Mouse (Mus musculus) midbrain, embryonic 10.5 days (tissue): ENCODE measurements around the gene Gm13279. TPM values are rescaled to one million over a fixed set of nuclear protein-coding genes. Genes with fewer than 3 reads are reported as not detected.
"Not testable (repeated sequence)": the region's sequence is repeated elsewhere in the genome, so short reads cannot be mapped to it uniquely, and the experiment has no call there.

ENCODE experiments used
- DNase-seq: peaks from one replicate; pipeline ENCODE4 v3.0.0-alpha.2; 2017; ENCODE audit warnings: low spot score
- H3K27ac ChIP-seq: fragments of 300-500 bp; sonication (generic); replicated peaks from 2 replicates; pipeline ENCODE4 v1.5.1; 2016; ENCODE audit warnings: mild to moderate bottlenecking
- H3K27me3 ChIP-seq: fragments of 300-500 bp; sonication (generic); 2 replicates; pipeline ENCODE4 v1.6.1; 2016; ENCODE audit warnings: low read depth, mild to moderate bottlenecking; ENCODE audit not compliant: poor library complexity, severe bottlenecking
- H3K36me3 ChIP-seq: fragments of 300-500 bp; sonication (generic); 2 replicates; pipeline ENCODE4 v1.6.1; 2016; ENCODE audit warnings: mild to moderate bottlenecking, moderate library complexity
- H3K4me1 ChIP-seq: fragments of 300-500 bp; sonication (generic); 2 replicates; pipeline ENCODE4 v1.6.1; 2016
- H3K4me3 ChIP-seq: fragments of 300-500 bp; sonication (generic); 2 replicates; pipeline ENCODE4 v1.5.1; 2016; ENCODE audit warnings: mild to moderate bottlenecking, moderate library complexity
- H3K9me3 ChIP-seq: fragments of 300-500 bp; sonication (generic); replicated peaks from 2 replicates; pipeline ENCODE4 v1.6.1; 2016; ENCODE audit warnings: mild to moderate bottlenecking
- WGBS: fragments of 180-500 bp; shearing (Covaris S2); methylation state at CpG from one replicate; pipeline ENCODE4 v1.1.7; 2016; 5-methylcytosine and 5-hydroxymethylcytosine counted together
- polyA plus RNA-seq: library from polyadenylated mRNA; unstranded; fragments of >200 nt; fragmentation: Nextera tagmentation; extraction: Ambion mirVana; gene quantifications from 2 replicates; pipeline ENCODE4 v1.2.1, GENCODE M21; 2016

Gm13279 gene
- not detected in 2 replicates for polyA plus RNA-seq

DNA sequence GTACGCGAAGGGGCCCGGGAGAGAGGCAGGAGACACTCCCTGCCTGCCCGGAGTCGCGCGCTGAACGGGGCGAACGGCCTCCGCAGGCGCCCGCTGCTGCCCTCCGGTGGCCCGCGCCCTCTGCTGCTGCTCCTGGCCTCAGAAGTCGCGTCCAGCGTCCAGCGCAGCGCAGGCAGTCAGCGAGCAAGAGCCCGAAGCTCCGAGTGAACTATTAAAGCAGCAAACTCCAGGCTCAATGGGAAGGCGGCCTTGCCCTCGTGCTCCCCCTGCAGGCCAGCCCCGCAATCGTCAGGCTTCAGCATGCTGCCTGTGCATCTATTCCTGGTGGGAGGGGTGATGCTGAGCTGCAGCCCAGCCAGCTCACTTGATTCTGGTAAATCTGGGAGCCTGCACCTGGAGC, at the start of gene Gm13279:
Gm13279 (plus strand) TSS at position 301 of the 400 bp plus-strand sequence.
- H3K4me3 ChIP-seq = not testable (repeated sequence)

GRCm38 (mm10) chr4:88749926-88750325, 47.3 kb upstream of the Gm13279 start:
- Histone ChIP-seq H3K27me3 (no peaks in the 10 kb centered on the region), H3K36me3 (no peaks in the 10 kb centered on the region), H3K27ac (no peak overlapping the region), H3K4me1 (peaks cover 8% of the 10 kb centered on the region), H3K4me3 (no peak overlapping the region), H3K9me3 (no peaks in the 10 kb centered on the region)
- no peak for DNase-seq
- 68% methylated on average over 6 of the region's 6 CpGs for WGBS

More for the DNA sequence above, at the start of gene Gm13279:
- no CpG with 5 or more reads among the region's 28 CpGs for WGBS
- not testable (repeated sequence) for H3K27ac ChIP-seq, H3K4me1 ChIP-seq, H3K27me3 ChIP-seq, H3K9me3 ChIP-seq, DNase-seq, H3K36me3 ChIP-seq

- H3K9me3 ChIP-seq, H3K27ac ChIP-seq, DNase-seq, H3K27me3 ChIP-seq, H3K4me3 ChIP-seq, H3K36me3 ChIP-seq: not testable (repeated sequence)
- WGBS = 70% methylated on average over 15 of the region's 15 CpGs
- peaks cover 11% of the 10 kb centered on the region for H3K4me1 ChIP-seq
Measured at GRCm38 (mm10) chr4:88754818-88755340, 42.3 kb upstream of the Gm13279 start, which contains the start of gene Gm13271. Gene Gm13271 (plus strand): TSS chr4:88754868.

GRCm38 (mm10) chr4:88756581-88757513, 40.4 kb upstream of the Gm13279 start:
- not testable (repeated sequence) for H3K27me3 ChIP-seq, H3K36me3 ChIP-seq, H3K9me3 ChIP-seq
- peak overlapping the region; percentile 63 for H3K4me3 ChIP-seq
- 13% methylated on average over 29 of the region's 31 CpGs for WGBS
- H3K27ac ChIP-seq = peak overlapping the region; percentile 86
- H3K4me1 ChIP-seq = peaks cover 13% of the 10 kb centered on the region
- DNase-seq = peak; percentile 50

GRCm38 (mm10) chr4:88757628-88758031, 39.6 kb upstream of the Gm13279 start:
- not testable (repeated sequence) for H3K9me3 ChIP-seq, H3K27me3 ChIP-seq, H3K36me3 ChIP-seq
- H3K4me3 ChIP-seq = peak overlapping the region; percentile 63
- peaks cover 14% of the 10 kb centered on the region for H3K4me1 ChIP-seq
- peak overlapping the region; percentile 86 for H3K27ac ChIP-seq
- under 1% methylated on average over 21 of the region's 21 CpGs for WGBS
- peak; percentile 87 for DNase-seq

DNA sequence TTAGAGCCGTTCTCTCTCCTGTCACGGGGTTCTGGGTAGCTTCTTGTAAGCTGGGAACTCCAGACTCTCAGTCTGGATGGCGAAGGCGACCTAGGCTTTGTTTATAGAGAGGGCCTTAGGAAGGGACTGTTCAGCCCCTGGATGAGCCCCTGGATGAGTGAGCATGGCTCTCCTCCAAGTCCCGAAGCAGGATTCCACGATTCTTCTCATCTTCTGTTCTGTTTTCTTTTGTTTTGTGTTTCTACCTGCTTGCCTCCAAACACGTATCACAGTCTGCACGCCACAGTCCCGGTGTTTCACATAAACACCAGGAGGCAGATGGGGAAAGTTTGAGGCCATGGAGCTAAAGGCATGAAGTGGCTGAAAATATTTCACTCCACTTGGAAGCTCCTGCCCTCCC, 38.4 kb upstream of the Gm13279 start:
- H3K36me3 ChIP-seq, DNase-seq, H3K9me3 ChIP-seq, H3K27me3 ChIP-seq, H3K27ac ChIP-seq, H3K4me3 ChIP-seq: not testable (repeated sequence)
- WGBS = 91% methylated on average over 9 of the region's 9 CpGs
- peaks cover 17% of the 10 kb centered on the region for H3K4me1 ChIP-seq

DNA sequence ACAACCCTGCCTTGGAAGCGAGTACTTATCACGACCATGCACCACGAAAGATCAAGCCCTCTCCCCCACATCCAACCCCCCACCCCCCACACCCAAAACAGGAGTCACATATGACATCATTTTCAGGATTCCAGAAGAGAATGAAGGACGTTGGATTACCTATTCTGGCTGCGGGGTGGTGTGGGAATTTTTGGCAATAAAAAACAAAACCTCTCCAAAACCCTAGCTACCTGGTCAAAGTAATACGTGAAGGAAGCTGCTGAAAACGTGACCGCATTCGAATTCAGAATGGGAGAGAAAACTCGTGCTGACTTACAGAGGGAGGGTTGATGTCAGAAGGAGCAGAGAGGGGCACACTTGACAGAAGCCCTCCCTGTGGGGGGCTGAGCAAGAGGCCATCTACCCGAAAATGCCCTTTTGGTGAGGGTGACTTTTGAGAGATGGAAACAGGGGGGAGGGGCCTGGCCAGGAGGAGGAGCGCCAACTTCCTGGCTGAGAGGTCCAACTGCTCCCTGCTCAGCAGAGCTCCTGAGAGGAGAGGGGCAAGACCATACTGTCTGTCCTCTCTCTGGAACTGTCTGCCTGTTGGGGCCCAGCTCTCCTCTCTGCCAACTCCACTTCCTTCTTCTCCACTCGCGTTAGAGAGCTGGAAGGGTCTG, 37.5 kb upstream of the Gm13279 start, which contains the start of gene Gm13283:
Gm13283 (plus strand) TSS at position 510 of the 659 bp plus-strand sequence.
- not testable (repeated sequence) for DNase-seq, H3K27ac ChIP-seq, H3K9me3 ChIP-seq, H3K27me3 ChIP-seq, H3K36me3 ChIP-seq
- WGBS = 25% methylated on average over 10 of the region's 14 CpGs
- Histone ChIP-seq H3K4me3 (peak within 1 kb of the TSS; percentile 44), H3K4me1 (peaks cover 17% of the 10 kb centered on the region)

DNA sequence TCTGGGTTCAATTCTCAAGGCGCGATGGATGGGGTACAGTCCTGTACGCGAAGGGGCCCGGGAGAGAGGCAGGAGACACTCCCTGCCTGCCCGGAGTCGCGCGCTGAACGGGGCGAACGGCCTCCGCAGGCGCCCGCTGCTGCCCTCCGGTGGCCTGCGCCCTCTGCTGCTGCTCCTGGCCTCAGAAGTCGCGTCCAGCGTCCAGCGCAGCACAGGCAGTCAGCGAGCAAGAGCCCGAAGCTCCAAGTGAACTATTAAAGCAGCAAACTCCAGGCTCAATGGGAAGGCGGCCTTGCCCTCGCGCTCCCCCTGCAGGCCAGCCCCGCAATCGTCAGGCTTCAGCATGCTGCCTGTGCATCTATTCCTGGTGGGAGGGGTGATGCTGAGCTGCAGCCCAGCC, 36.8 kb upstream of the Gm13279 start:
- not testable (repeated sequence) for H3K27me3 ChIP-seq, H3K27ac ChIP-seq, H3K9me3 ChIP-seq, H3K36me3 ChIP-seq
- Histone ChIP-seq H3K4me1 (peaks cover 17% of the 10 kb centered on the region), H3K4me3 (peak overlapping the region; percentile 44)
- under 1% methylated on average over 26 of the region's 28 CpGs for WGBS
- peak; percentile 77 for DNase-seq

- DNase-seq, H3K9me3 ChIP-seq, H3K36me3 ChIP-seq, H3K4me3 ChIP-seq, H3K27ac ChIP-seq, H3K27me3 ChIP-seq: not testable (repeated sequence)
- 66% methylated on average over 6 of the region's 8 CpGs for WGBS
- peaks cover 10% of the 10 kb centered on the region; the same call in 1 of the 2 replicates for H3K4me1 ChIP-seq
Measured at GRCm38 (mm10) chr4:88761776-88762175, 35.4 kb upstream of the Gm13279 start.

- not testable (repeated sequence) for H3K27ac ChIP-seq, H3K27me3 ChIP-seq, H3K9me3 ChIP-seq, DNase-seq, H3K36me3 ChIP-seq, H3K4me3 ChIP-seq
- peaks cover 10% of the 10 kb centered on the region; the same call in 1 of the 2 replicates for H3K4me1 ChIP-seq
- WGBS = 55% methylated on average over 9 of the region's 9 CpGs
Measured at GRCm38 (mm10) chr4:88762341-88762740, 34.9 kb upstream of the Gm13279 start.

DNA sequence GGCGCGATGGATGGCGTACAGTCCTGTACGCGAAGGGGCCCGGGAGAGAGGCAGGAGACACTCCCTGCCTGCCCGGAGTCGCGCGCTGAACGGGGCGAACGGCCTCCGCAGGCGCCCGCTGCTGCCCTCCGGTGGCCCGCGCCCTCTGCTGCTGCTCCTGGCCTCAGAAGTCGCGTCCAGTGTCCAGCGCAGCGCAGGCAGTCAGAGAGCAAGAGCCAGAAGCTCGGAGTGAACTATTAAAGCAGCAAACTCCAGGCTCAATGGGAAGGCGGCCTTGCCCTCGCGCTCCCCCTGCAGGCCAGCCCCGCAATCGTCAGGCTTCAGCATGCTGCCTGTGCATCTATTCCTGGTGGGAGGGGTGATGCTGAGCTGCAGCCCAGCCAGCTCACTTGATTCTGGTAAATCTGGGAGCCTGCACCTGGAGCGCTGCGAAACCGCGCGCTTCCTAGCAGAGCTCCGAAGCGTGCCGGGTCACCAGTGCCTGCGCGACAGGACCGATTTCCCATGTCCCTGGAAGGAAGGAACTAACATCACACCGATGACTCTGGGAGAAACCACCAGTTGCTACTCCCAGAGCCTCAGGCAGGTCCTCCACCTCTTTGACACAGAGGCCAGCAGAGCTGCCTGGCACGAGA, 33.7 kb upstream of the Gm13279 start:
- peak overlapping the region; percentile 41 for H3K4me3 ChIP-seq
- H3K36me3 ChIP-seq, H3K27me3 ChIP-seq, H3K27ac ChIP-seq, H3K9me3 ChIP-seq: not testable (repeated sequence)
- DNase-seq = peak; percentile 81
- 4% methylated on average over 30 of the region's 42 CpGs for WGBS
- H3K4me1 ChIP-seq = peaks cover 10% of the 10 kb centered on the region; the same call in 1 of the 2 replicates

- H3K27me3 ChIP-seq, DNase-seq, H3K4me3 ChIP-seq, H3K4me1 ChIP-seq, H3K36me3 ChIP-seq, H3K9me3 ChIP-seq, H3K27ac ChIP-seq: not testable (repeated sequence)
- no CpG with 5 or more reads among the region's 32 CpGs for WGBS
Measured at GRCm38 (mm10) chr4:88773534-88773933, 23.7 kb upstream of the Gm13279 start, which contains the start of gene Gm13290. Gene Gm13290 (plus strand): TSS chr4:88773834.
